Mouse (Mus musculus): ENCODE data around the gene Edc3.

Edc3 gene

DNA sequence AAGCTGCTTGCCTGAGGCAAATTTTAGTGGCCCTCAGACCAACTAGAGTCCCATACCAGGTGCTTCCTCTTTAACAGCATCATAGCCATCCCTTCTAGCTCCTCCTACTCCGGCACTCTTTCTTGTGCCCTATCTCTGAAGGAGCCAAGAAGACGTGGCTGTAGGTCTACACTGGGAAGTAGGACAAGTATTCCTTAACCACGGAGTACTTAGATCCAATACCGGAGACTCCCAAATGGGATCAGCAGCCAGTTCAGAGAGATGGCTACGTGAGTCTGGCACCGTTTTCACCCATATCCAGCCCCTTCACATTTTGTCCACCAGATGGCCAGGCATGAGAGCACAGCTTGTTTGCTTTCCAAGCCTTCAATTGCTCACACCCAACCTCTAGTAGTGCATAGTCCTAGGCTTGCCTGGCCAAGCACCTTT is 54.2 kb downstream of the Edc3 start:
- peak; percentile 84 to 87 for DNase-seq

DNA sequence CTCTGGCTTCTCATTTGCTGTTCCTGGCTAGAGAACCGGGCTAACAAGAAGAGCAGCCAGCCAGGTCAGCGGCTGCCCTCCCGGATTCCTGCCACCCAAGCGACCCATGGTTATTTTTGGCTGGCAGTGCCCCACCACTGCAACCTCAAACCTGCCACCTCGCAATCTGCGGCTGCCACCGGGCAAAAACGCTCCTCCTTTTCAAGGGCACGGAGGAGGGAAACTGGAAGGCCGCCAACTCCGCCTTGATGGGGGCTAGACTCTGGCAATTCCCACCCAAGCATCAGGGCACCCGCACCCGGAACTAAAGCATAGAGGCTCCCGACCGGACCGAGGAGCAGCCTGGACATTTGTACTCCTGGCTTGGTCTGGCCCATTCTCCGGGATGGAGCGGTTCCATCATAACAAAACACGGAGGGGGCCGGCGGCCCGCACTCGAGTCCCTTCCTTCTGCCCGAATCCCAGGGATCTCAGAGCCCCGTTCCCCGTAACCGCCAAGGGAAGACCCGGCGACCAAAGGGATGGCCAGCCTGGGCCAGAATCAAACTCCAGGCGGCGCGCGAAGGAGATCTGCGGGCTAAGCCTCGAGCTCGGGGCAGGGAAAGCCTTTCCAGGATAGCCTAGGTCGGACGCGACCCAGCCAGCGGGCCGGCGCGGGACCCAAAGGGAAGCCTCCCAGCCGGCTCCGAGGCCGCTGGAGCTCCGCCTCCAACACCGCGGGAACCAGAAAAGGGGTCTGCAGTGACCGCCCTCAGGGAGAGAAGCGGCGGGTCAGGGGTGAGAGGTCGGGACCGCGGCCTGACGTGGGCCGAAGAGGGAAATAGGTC is 56.0 kb downstream of the Edc3 start:
- DNase-seq: peak; percentile 83 to 90

DNA sequence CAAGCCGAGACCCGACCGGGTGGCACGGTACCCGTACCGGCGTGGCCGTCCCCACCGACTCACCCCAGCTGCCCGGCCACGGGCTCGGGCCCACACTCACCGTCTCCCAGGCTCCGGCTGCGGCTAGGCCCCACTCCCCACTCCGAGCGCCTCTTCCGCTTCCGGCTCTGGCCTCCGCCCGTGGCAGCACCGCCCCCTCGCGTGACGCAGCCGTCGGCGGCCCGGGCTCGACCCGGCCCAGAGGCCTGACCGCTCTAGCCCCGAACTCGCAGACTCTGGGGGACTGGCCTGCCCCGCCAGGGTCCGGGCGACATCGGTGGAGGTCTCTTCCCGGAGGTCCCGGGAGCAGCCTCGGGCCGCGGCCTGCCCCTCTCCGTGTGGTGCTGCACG is 56.6 kb downstream of the Edc3 start:
- DNase-seq: peak; percentile 94 to 96

DNA sequence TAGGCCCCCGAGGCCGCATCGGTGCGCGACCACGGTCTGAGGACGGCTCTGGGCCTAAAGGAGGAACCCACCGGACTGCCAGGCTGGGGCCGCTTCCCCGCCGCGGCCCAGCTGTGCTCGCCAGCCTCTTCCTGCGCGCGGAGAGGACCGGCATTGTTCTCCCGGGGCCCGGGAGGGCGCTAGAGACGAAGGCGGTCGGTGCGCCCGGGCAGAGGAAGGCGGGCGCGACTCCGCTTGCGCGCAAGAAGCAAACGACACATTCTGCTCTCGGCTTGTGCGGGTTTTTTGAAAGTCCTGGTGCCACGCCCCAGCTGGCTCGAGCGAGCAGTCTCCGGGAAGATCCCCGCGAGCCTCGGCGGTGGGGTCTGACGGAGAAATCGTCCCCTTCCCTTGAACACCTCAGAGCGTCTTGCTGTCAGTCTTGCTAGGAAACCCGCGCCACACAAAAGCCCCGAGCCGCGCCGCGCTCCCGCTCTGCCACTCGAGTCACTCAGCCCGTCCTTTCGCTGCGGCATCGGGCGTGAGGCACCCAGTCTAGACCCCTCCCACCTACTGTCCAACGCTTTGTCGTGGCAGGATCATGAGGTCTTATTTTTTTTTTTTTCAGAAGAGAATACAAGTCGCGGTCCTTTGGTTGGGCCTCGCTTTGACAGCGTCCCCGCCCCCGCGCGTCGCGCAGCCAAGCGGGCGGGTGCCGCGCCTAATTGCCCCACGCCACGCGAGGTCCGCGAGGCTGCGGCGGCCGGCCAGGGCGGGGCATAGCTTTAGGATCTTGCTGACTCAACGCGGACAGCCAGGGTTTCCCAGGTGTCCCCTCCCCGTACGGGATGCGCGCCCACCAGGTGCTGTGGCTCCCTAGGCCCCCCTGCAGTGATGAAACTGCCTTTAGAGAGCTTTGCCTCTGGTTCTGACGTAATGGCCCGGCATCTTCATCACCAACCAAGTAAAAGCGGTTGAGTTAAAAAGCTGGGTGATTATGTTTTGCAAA is 57.3 kb downstream of the Edc3 start, which contains the start of gene Clk3:
Gene Clk3 (minus strand): TSS at position 497 of the 988 bp plus-strand sequence.
- peak; percentile 83 to 85 for DNase-seq

DNA sequence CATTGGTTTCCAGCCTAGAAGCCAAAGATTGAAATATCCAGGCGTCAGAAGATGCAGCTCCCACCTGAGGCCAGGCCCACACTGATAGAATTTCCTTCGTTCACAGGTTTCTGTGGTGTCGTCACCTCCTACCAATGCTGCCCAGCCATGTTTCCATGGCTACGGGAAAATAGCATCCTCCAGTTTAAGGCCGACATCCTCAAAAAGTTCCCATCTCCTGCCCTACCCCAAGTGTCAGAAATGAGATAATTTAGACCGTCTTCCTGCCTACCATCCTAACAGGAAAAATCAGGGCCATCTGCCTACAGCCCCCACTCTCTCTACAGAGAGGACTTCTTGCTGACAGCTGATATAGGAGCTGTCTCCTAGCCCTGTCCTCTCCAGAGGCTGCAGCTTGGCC is 58.1 kb downstream of the Edc3 start:
- DNase-seq: no peak

DNA sequence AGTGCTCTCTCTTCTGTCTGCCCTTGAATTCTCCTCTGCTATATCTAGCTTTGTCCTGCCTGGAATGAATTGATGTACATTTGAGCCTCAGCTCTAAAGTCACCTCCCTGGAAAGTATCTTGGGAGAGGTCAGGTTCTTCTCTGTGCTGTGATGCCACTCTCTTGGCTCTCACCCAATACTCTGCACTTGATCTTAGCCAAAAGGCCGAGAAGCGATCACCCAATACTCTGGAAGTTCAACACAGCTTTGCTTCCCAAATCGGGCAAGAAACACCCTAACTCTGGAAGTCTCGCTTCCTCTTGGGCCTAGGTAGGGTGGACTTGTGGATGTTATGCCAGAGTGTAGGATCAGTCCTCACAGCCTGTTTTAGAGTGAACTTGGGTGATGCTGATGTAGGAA is 58.9 kb downstream of the Edc3 start:
- DNase-seq: no peak

DNA sequence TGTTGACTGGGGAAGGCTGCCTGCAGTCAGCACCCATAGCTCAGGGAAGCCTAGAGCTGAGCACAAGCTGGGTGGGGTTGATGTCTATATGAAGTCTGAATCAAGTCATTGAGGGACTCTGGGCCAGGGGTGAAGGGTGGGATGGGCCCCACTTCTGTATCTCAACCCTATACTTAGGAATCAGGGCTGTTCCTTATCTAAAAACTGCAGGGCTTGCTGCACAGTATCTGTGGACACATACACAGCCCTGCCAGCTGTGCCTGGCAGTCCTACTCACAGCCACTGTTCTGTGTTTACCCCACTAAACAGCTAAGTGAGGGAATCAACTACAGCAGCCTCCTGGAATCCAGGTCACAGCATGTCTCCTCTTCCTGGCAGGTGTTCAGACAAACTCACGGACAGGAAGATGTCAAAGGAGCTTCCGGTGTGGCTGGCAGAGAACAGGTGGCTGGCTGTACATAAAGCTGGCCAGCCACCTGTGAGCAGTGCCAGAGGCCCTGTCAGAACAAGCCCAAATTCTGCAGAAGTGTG is 61.3 kb downstream of the Edc3 start:
- no peak for DNase-seq

DNA sequence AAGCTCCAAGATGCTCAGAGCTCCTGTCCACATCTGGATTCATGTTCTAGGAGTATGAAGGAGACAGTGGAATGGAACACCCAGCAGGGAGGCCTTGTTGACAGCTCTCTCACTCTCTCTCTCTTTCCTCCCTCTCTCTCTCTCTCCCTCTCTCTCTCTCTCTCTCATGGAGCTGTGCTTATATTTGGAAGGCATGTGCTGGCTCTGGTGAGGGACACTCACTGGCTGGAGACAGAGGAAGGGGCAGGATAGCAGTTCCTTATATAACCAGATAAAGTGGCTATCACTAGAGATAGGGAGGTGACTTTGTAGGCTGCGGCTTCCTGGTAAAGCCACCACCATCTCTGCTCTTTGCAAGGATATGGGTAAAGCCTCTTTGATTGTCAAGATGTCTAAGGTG is 61.9 kb downstream of the Edc3 start:
- DNase-seq: no peak

DNA sequence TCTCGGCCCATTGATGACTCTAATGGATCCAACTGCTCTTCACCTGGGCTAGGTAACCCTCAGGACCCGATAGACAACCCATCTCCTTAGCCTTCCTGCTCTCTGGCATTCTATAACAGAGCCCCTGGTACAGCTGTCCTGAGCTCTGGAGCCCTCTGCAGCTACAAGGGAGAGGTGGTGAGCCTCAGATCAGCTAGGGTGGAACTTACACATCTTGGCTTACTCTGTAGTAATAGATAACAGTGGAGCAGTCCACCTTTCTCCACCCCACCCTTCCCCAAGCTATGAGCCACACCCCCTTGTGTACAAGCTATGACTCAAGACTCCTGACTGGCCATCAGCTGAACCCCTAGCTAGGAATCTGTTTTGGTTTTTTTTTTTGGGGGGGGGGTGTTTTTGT is 62.5 kb downstream of the Edc3 start:
- no peak for DNase-seq

DNA sequence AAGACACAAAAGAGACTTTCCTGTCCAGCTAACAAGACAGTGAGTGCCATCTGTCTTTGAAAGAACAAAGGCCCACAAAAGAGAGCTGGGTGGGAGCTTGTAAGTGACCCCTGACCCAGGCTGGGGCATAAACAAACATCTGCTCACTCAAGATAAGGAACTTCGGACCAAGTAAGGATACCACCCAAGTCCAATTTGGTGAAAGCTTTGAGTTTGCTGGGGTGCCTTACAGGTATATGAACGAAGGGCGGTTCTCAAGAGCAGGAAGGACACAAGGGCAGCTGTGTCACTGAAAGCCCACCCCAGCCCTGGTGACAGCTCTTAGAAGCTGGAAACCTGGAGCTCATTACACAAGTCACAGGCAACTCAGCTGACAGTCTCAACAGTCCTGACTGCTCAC is 65.4 kb downstream of the Edc3 start:
- DNase-seq: no peak

DNA sequence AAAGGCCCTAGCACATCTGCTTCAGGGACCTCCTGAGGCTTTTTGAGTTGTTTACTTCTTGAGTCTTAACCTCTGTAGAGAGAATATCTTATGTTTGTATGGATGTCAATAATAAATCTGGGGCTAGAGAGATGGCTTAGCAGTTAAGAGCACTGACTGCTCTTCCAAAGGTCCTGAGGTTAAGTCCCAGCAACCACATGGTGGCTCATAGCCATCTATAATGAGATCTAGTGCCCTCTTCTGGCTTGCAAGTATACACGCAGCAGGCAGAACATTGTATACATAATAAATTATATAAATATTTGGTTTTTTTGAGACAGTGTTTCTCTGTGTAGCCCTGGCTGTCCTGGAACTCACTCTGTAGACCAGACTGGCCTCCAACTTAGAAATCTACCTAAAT is 65.8 kb downstream of the Edc3 start:
- DNase-seq: no peak

DNA sequence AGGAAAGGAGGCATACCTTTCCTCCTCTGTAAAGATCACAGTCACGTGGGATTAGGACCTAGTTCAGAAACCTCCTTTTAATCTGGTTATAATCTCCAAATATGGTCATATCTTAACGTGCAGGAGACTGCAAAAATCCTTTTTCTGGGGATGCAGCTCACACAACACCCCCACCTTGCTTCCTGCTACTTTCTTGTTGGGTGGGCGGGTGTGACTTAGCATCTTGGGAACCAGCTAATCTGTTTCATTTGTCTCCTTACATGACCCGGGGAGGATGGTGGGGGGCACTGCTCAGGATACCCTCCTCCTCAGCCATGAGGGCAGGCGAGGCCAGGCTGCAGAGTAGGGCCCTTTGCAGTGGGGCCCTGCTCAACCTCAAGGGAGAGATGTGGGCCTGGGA is 66.7 kb downstream of the Edc3 start:
- no peak for DNase-seq

DNA sequence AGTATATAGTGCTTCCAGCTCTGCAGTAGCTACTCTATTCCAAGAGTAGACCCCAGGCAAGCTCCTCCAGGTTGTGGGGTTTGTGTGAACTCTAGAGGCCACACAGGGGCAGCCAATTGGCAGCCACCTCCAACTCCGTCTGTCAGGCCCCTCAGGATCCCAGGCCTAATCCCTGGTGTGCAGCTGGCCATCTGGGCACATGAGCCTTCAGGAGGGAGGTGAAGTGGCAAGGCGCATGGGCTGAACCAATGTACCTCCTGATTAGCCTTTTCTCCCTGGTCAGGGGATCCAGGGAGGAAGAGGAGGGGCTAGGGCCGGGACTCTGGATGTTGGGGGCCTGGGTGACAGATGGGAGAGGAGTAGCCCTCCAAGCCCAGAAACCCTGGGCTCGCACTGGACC is 67.4 kb downstream of the Edc3 start:
- DNase-seq: peak; percentile 27 to 36

DNA sequence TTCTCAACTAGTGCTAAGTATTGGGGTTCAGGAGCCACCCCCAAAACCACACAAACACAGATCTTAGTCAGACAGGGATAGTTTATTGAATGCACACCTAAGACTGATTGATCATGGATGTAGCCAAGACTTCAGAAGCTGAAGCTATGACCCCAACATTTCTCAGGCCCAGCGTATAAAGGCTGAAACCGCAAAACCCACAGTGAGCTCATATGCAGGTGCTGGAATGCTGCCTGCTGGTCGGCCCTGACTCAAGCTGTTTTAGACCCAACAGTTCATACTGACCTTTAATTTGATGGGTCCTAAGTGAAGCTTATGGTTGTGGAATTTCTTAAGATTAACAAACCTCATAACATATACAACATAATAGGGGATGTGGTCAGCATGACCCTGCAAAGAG is 74.3 kb downstream of the Edc3 start:
- no peak for DNase-seq

DNA sequence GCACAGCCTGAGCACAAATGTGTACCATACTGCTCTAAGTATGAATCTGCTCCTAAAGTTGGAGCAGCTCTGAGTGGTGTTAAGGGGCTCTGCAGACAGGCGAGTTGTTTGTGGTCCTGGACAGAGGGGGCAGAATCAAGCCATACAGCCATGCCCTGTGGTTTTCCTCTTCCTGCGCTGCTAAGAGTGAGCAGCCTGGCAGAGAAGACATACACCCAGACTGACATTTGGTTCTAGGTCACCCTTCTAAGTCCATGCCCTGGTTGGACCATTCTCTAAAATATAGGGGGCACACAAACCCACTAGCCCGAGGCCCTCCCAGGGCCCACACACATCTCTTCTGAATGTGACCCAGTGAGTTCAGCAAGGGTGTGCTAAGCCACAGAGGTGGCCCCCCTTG is 81.4 kb downstream of the Edc3 start:
- no peak for DNase-seq

DNA sequence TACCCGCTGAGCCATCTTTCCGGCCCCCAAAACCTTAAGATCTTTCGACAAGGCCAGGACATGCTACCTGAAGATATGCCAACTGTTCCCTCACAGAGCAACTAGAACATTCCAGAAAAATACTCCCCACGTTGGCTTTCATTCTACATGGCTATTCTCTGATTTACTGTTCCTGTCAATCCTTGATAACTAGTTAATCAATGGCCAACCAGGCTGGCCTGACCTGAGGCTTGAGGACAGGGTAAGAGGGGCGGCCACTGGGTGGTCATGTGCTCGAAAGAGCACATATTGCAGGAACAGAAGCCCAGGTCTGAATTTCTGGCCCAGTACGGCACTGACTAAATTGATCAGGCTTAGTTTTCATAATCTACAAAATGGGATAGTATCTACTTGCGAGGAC is 89.1 kb downstream of the Edc3 start:
- no peak for DNase-seq

DNA sequence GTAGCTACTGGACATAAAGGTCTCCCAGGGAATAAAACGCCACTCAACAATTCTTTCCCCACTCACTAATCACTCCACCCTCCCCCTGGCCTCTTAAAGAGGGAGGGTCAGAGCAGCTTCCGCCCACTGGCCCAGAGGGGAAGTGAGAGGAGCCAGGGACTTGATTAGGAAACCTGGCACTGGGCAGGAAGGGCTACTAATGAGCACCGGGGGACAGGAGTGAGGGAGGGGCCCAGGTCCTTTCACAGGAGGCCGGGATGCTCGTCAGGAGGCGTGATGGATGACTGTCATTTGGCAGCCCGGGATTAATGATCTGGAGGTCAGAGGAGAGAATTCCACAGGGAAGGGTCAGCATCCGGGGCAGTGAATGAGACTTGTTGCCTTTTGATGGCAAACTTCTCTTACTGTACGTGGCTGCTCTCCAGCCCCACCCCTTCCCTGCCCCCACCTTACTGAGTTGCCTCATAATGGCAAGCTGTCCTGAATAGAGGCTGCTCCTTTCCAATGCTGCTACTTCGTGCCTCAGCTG is 90.4 kb downstream of the Edc3 start:
- DNase-seq: no peak

DNA sequence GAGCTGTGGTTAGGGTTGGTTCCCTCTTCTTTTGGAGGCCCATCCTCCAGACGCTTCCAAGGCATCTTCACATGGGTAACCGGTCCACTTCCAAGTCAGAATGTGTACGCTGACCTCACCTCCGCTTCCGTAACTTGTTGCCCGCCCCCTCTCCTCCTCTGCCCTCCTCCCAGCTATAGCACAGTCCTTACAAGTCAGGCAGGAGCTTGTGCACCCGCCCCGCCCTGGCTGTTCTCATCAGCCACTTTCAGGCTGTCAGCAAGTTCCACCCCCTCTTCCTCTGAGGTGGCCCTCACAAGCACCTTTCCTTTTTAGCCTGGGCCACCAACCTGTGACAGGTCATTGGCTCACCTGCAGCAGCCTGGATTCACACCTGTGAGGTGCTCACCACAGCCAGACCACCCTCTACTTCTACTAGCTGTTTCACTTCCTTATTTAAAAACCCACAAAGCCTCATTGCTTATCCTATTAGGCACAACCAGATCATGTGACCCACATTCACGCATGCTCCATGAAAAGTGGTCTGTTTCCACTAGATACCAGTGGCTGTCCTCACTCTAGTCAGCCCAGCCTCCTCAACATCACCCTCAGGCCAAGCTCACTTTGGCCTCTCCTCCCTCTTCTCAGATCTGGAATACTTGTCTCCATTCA is 92.1 kb downstream of the Edc3 start:
- no peak for DNase-seq

Measured in cerebellum, postnatal 14 days (tissue).